Mouse (Mus musculus) lung, embryonic 14.5 days (tissue): ENCODE measurements at regions not wholly inside any gene's neighbourhood (a gene's known extent, or its start where the extent isn't known, plus 50 kb on each side); places are given as distances from the start of the nearest gene placed in this dataset.

Source experiments
- ATAC-seq: fragments of 200-750 bp; cut with Nextera tagmentation; 2 replicates; pipeline ENCODE4 v1.8.0; 2017; ENCODE audit warnings: mild to moderate bottlenecking, moderate TSS enrichment, moderate library complexity; ENCODE audit not compliant: insufficient read depth
- DNase-seq: peaks from one replicate; pipeline ENCODE4 v3.0.0-alpha.2; 2015
- H3K27ac ChIP-seq: fragments of 300-500 bp; sonication (generic); 2 replicates; pipeline ENCODE4 v1.5.1; 2014; ENCODE audit warnings: low read depth, mild to moderate bottlenecking, moderate library complexity
- H3K27me3 ChIP-seq: fragments of 300-500 bp; sonication (generic); 2 replicates; pipeline ENCODE4 v1.6.1; 2014; ENCODE audit warnings: low read length, control low read depth; ENCODE audit not compliant: insufficient read depth
- H3K36me3 ChIP-seq: fragments of 300-500 bp; sonication (generic); 2 replicates; pipeline ENCODE4 v1.6.1; 2014; ENCODE audit warnings: control low read depth; ENCODE audit not compliant: insufficient read depth
- H3K4me1 ChIP-seq: fragments of 300-500 bp; sonication (generic); 2 replicates; pipeline ENCODE4 v1.6.1; 2014; ENCODE audit warnings: antibody characterized with exemption, control low read depth; ENCODE audit not compliant: insufficient read depth
- H3K4me2 ChIP-seq: fragments of 300-500 bp; sonication (generic); 2 replicates; pipeline ENCODE4 v1.6.1; 2014; ENCODE audit warnings: mild to moderate bottlenecking
- H3K4me3 ChIP-seq: fragments of 300-500 bp; sonication (generic); 2 replicates; pipeline ENCODE4 v1.5.1; 2014; ENCODE audit warnings: low read depth, low read length
- H3K9ac ChIP-seq: fragments of 300-500 bp; sonication (generic); 2 replicates; pipeline ENCODE4 v1.6.1; 2014
- H3K9me3 ChIP-seq: fragments of 300-500 bp; sonication (generic); 2 replicates; pipeline ENCODE4 v1.6.1; 2016; ENCODE audit warnings: low read depth, low read length, control low read depth
- CTCF ChIP-seq: IDR thresholded peaks from 2 replicates; pipeline ENCODE4 v1.5.1; 2016; ENCODE audit warnings: antibody characterized with exemption, low read depth
- WGBS: fragments of 180-500 bp; shearing (Covaris S2); extraction: QIAGEN DNeasy Blood & Tissue Kit; methylation state at CpG from one replicate; pipeline ENCODE4 v1.1.7; 2014; 5-methylcytosine and 5-hydroxymethylcytosine counted together

- Histone ChIP-seq H3K4me1 (no peaks in the 10 kb centered on the region), H3K9me3 (no peaks in the 10 kb centered on the region), H3K36me3 (no peaks in the 10 kb centered on the region), H3K27me3 (no peaks in the 10 kb centered on the region), H3K9ac (no peak overlapping the region), H3K27ac (no peak overlapping the region), H3K4me2 (no peak overlapping the region), H3K4me3 (no peak overlapping the region)
- ATAC-seq (peak; percentile 96), DNase-seq (peak; percentile 86)
- WGBS, result 36% methylated on average over 4 of the region's 4 CpGs
- no peak for TF ChIP-seq CTCF
Measured at GRCm38 (mm10) chr8:17708409-17708808, 1269.6 kb downstream of the Defb40 start.

- 82% methylated on average over 1 of the region's 1 CpGs for WGBS
Measured at GRCm38 (mm10) chr8:17704289-17704688, 1273.8 kb downstream of the Defb40 start.

GRCm38 (mm10) chr8:17700362-17700761, 1277.7 kb downstream of the Defb40 start:
- TF ChIP-seq CTCF, result no peak
- H3K4me2 ChIP-seq, result no peak overlapping the region
- no peaks in the 10 kb centered on the region for H3K9me3 ChIP-seq
- 67% methylated on average over 3 of the region's 3 CpGs for WGBS
- ATAC-seq (no peak), DNase-seq (peak; percentile 16)
- no peak overlapping the region for H3K4me3 ChIP-seq
- H3K9ac ChIP-seq, result no peak overlapping the region
- H3K27ac ChIP-seq, result no peak overlapping the region
- no peaks in the 10 kb centered on the region for H3K27me3 ChIP-seq
- H3K4me1 ChIP-seq, result no peaks in the 10 kb centered on the region
- no peaks in the 10 kb centered on the region for H3K36me3 ChIP-seq

More at GRCm38 (mm10) chr8:17704289-17704688, 1273.8 kb downstream of the Defb40 start:
- ATAC-seq (no peak), DNase-seq (no peak)
- no peak for TF ChIP-seq CTCF
- no peaks in the 10 kb centered on the region for H3K27me3 ChIP-seq
- H3K9me3 ChIP-seq, result no peaks in the 10 kb centered on the region
- no peak overlapping the region for H3K27ac ChIP-seq
- no peak overlapping the region for H3K9ac ChIP-seq
- H3K36me3 ChIP-seq, result no peaks in the 10 kb centered on the region
- no peak overlapping the region for H3K4me3 ChIP-seq
- no peak overlapping the region for H3K4me2 ChIP-seq
- H3K4me1 ChIP-seq, result no peaks in the 10 kb centered on the region

- Histone ChIP-seq H3K9ac (no peak overlapping the region), H3K4me1 (0 out of 2 replicates have a peak, but pooled peaks cover 5% of the 10 kb centered on the region), H3K9me3 (no peaks in the 10 kb centered on the region), H3K4me2 (no peak overlapping the region), H3K4me3 (no peak overlapping the region), H3K27me3 (no peaks in the 10 kb centered on the region), H3K36me3 (no peaks in the 10 kb centered on the region), H3K27ac (peak overlapping the region; percentile 58)
- DNase-seq (peak; percentile 96), ATAC-seq (peak; percentile 97)
- 23% methylated on average over 4 of the region's 4 CpGs for WGBS
- no peak for TF ChIP-seq CTCF
Measured at GRCm38 (mm10) chr8:17690074-17690848, 1287.8 kb downstream of the Defb40 start.

- Histone ChIP-seq H3K27me3 (no peaks in the 10 kb centered on the region), H3K36me3 (no peaks in the 10 kb centered on the region), H3K9ac (no peak overlapping the region), H3K9me3 (no peaks in the 10 kb centered on the region), H3K27ac (peak overlapping the region; percentile 52; the same call in 1 of the 2 replicates), H3K4me2 (no peak overlapping the region), H3K4me3 (no peak overlapping the region), H3K4me1 (0 out of 2 replicates have a peak, but pooled peaks cover 5% of the 10 kb centered on the region)
- peak; percentile 68 for DNase-seq
- 47% methylated on average over 3 of the region's 3 CpGs for WGBS
- peak; percentile 69; the same call in 1 of the 2 replicates for ATAC-seq
- TF ChIP-seq CTCF, result no peak
Measured at GRCm38 (mm10) chr8:17689641-17690040, 1288.4 kb downstream of the Defb40 start.

- Histone ChIP-seq H3K4me1 (0 out of 2 replicates have a peak, but pooled peaks cover 5% of the 10 kb centered on the region), H3K36me3 (no peaks in the 10 kb centered on the region), H3K4me3 (no peak overlapping the region), H3K27ac (no peak overlapping the region), H3K9me3 (no peaks in the 10 kb centered on the region), H3K9ac (no peak overlapping the region), H3K4me2 (no peak overlapping the region), H3K27me3 (no peaks in the 10 kb centered on the region)
- WGBS, result 37% methylated on average over 3 of the region's 3 CpGs
- no peak for TF ChIP-seq CTCF
- ATAC-seq (peak; percentile 71; the same call in 1 of the 2 replicates), DNase-seq (peak; percentile 74)
Measured at GRCm38 (mm10) chr8:17687084-17687483, 1291.0 kb downstream of the Defb40 start.

- Histone ChIP-seq H3K36me3 (no peaks in the 10 kb centered on the region), H3K4me3 (no peak overlapping the region), H3K9me3 (no peaks in the 10 kb centered on the region), H3K27me3 (no peaks in the 10 kb centered on the region), H3K9ac (no peak overlapping the region), H3K27ac (peak overlapping the region; percentile 67; the same call in 1 of the 2 replicates), H3K4me2 (no peak overlapping the region), H3K4me1 (no peaks in the 10 kb centered on the region)
- DNase-seq (peak; percentile 93), ATAC-seq (peak; percentile 88)
- 26% methylated on average over 6 of the region's 6 CpGs for WGBS
- TF ChIP-seq CTCF, result peak; percentile 25; the same call in 1 of the 2 replicates
Measured at GRCm38 (mm10) chr8:17664371-17665141, 1313.5 kb downstream of the Defb40 start.
